Mouse (Mus musculus): ENCODE results near the gene Ubtf. TPM values are rescaled to one million over a fixed set of nuclear protein-coding genes. Genes with fewer than 3 reads are reported as not detected.
A peak's percentile ranks its signal among the peaks of the same experiment; 100 is the strongest.

Gene Ubtf
- polyA plus RNA-seq, 1 experiment from 2014 or later: 86.0 TPM

DNA sequence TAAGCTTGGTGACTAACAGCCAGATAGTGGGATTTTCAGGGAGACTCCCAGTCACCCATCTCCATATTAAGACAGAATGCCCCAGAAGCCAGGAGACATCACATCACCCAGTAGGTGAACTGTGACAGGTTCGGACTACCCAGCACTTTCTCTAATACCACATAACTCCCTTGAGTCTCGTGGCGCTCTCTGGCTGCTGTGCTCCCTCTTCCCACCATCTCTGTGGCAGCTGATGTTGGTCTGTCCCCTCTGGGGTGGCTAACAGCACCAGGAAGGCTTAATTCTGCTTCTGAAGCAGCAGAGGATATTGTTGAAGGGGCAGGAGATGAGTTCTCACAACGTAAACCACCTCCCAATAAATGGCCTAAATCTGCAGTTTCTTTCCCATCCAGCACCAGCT, 7.6 kb downstream of the Ubtf start:
- no peak for ATAC-seq (replicated peaks; ENCODE audit: low FRiP score, low TSS enrichment, low read depth)
- Histone ChIP-seq H3K27ac (ENCODE audit: low read depth) (no peak overlapping the region), H3K4me3 (ENCODE audit: low read depth, low read length) (no peak overlapping the region), H3K27me3 (replicated peaks; ENCODE audit: control insufficient read depth, insufficient read depth, low read length) (no peaks in the 10 kb centered on the region), H3K4me1 (replicated peaks; ENCODE audit: control insufficient read depth, insufficient read depth, low read length) (peaks cover 32% of the 10 kb centered on the region), H3K4me2 (ENCODE audit: low read length) (no peak overlapping the region), H3K36me3 (ENCODE audit: control insufficient read depth, insufficient read depth, low read length) (peaks cover 70% of the 10 kb centered on the region), H3K9ac (ENCODE audit: low read length) (no peak overlapping the region), H3K9me3 (ENCODE audit: control insufficient read depth, low read length) (no peaks in the 10 kb centered on the region)
- 92% methylated on average over 4 of the region's 4 CpGs for WGBS
- no peak for DNase-seq (ENCODE audit: low spot score)

DNA sequence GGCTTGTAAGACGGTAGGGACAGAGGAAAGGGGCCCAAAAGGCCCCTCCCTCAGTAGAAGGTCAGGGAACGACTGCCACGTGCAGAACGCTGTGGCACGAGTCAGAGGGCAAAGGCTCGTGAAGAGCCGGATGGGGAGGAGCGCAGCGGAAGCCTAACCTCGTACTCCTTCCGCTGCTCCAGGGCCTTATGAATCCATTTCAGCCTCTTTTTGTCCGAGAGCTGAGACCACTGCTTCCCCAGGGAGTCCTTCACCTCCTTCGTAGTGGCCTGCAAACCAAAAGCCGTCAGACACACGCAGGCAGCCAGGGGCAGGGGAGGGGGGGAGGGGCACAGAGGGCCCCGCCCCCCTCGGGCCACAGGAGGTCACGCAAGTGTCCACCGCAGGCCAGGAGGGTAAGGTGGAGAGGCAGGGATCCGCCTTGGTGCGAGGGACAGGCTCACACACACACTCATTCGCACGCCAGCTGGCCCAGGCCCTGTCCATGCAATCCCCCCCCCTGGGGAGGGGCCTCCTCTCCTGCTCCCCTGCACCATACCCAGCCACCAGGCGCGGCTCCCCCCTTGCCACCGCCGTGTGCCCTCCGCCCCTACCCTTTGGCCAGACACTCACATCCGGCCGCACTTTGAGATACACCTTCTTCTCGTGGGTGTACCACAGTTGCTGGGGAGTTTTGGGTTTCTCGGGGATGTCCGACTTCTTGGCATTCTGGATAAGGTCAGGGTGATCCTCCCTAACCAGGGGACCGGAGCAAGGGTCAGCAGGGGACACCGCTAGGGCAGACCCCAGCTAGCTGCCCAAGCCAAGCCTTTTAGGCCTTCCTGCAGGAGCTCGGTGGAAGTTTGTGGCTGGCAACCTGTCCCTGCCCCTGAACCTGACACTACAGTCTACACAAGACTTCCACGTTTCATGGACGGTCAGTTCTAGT, 8.5 kb downstream of the Ubtf start:
- Histone ChIP-seq H3K4me2 (ENCODE audit: low read length) (no peak overlapping the region), H3K36me3 (ENCODE audit: control insufficient read depth, insufficient read depth, low read length) (peaks cover 80% of the 10 kb centered on the region), H3K4me1 (replicated peaks; ENCODE audit: control insufficient read depth, insufficient read depth, low read length) (peaks cover 29% of the 10 kb centered on the region), H3K9ac (ENCODE audit: low read length) (no peak overlapping the region), H3K27ac (ENCODE audit: low read depth) (no peak overlapping the region), H3K9me3 (ENCODE audit: control insufficient read depth, low read length) (no peaks in the 10 kb centered on the region), H3K27me3 (replicated peaks; ENCODE audit: control insufficient read depth, insufficient read depth, low read length) (no peaks in the 10 kb centered on the region), H3K4me3 (ENCODE audit: low read depth, low read length) (no peak overlapping the region)
- DNase-seq (ENCODE audit: low spot score): no peak
- no peak for ATAC-seq (replicated peaks; ENCODE audit: low FRiP score, low TSS enrichment, low read depth)
- 50% methylated on average over 34 of the region's 38 CpGs for whole genome bisulfite sequencing

DNA sequence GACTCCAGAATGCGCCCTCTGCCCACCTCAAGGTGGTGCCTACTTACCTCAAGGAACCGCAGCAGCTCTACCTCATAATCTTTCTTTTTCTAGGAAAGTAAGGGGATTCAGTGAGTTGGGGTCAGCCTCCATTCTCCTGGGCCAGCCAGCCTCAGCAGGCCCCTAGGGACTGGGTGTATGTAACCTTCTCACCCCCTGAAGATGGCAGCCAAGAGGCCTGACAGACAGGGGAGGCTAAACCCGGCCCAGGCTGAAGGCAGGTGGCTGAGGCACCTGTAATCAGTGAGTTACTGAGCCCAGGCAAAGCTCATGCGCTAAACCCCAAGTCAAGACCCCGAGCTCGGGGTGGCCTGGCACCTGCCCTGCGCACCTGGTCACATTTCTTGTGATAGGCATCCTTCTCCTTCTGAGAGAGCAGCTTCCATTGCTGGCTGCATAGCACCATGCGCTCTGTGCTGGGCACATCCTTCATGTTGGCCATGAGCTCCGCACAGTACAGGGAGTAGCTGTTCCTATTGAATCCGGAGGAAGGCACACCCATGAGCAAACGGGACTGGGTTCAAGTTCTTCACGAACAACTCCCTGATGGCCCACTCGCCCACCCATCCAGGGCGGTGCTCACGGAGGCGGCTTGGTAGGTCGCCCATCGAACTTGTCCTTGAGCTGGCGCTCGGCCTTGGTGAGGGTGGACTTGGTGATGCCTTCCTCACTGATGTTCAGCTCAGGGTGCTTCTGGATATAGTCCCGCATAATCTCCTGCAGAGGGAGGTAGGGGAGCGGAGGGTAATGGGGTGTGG, 9.5 kb downstream of the Ubtf start:
- Histone ChIP-seq H3K4me2 (ENCODE audit: low read length) (peak overlapping the region; percentile 51), H3K9ac (ENCODE audit: low read length) (peak overlapping the region; percentile 29; the same call in 1 of the 2 replicates), H3K4me1 (replicated peaks; ENCODE audit: control insufficient read depth, insufficient read depth, low read length) (peaks cover 19% of the 10 kb centered on the region), H3K4me3 (ENCODE audit: low read depth, low read length) (peak overlapping the region; percentile 34), H3K27ac (ENCODE audit: low read depth) (peak overlapping the region; percentile 60), H3K27me3 (replicated peaks; ENCODE audit: control insufficient read depth, insufficient read depth, low read length) (no peaks in the 10 kb centered on the region), H3K36me3 (ENCODE audit: control insufficient read depth, insufficient read depth, low read length) (peaks cover 82% of the 10 kb centered on the region), H3K9me3 (ENCODE audit: control insufficient read depth, low read length) (no peaks in the 10 kb centered on the region)
- 89% methylated on average over 22 of the region's 22 CpGs for WGBS
- ATAC-seq (replicated peaks; ENCODE audit: low FRiP score, low TSS enrichment, low read depth) (no peak; the same call in 1 of the 2 replicates), DNase-seq (ENCODE audit: low spot score) (no peak)

DNA sequence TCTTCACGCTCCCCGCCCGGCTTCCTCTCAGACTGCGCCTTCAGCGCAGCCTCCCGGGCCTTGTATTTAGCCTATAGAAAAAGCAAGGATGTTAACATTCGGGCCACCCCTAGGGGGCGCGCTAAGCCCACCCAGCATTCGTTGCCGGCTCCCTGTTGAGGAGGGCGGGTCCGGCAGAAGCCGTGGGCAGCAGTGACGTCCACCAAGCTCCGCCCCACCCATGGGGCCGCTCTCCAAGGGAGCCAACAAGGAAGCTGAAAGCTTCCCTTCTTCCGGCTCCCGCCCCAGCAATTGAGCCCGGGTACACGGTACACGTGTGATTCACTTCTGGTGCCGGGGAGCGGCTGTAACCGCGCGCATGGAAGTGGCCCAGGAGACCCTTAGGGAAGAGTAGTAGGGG, 10.6 kb downstream of the Ubtf start:
- H3K36me3 ChIP-seq (ENCODE audit: control insufficient read depth, insufficient read depth, low read length): peaks cover 73% of the 10 kb centered on the region
- H3K4me3 ChIP-seq (ENCODE audit: low read depth, low read length): peak overlapping the region; percentile 34

DNA sequence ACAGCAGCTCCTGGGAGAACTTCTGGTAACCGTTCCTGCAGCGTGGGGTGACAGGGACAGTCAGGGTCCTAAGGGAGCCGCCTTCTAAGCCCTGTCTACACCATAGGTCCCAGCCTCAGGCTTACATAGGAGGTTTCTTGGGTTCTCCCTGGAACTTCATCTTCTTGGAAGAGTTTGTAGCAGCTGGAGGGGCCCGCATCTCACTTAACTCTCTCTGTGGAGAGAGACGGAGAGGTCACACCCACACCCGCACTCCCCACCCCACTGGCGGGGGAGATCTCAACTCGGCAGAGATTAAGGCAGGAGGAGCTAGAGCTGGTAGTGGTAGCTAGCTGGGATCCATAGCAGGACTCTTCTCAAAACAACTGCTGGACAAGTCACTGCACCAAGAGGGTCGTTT, 11.4 kb downstream of the Ubtf start:
- WGBS: 84% methylated on average over 9 of the region's 9 CpGs
- no peak for DNase-seq (ENCODE audit: low spot score)
- H3K36me3 ChIP-seq (ENCODE audit: control insufficient read depth, insufficient read depth, low read length): peaks cover 64% of the 10 kb centered on the region

More for the DNA sequence above, 10.6 kb downstream of the Ubtf start:
- WGBS: under 1% methylated on average over 27 of the region's 27 CpGs
- peak; percentile 100 for DNase-seq (ENCODE audit: low spot score)
- H3K27me3 ChIP-seq (replicated peaks; ENCODE audit: control insufficient read depth, insufficient read depth, low read length): no peaks in the 10 kb centered on the region
- H3K4me2 ChIP-seq (ENCODE audit: low read length): peak overlapping the region; percentile 51
- peaks cover 18% of the 10 kb centered on the region for H3K4me1 ChIP-seq (replicated peaks; ENCODE audit: control insufficient read depth, insufficient read depth, low read length)
- no peaks in the 10 kb centered on the region for H3K9me3 ChIP-seq (ENCODE audit: control insufficient read depth, low read length)
- H3K27ac ChIP-seq (ENCODE audit: low read depth): peak overlapping the region; percentile 60
- peak overlapping the region; percentile 29 for H3K9ac ChIP-seq (ENCODE audit: low read length)
- peak; percentile 89 for ATAC-seq (replicated peaks; ENCODE audit: low FRiP score, low TSS enrichment, low read depth)

DNA sequence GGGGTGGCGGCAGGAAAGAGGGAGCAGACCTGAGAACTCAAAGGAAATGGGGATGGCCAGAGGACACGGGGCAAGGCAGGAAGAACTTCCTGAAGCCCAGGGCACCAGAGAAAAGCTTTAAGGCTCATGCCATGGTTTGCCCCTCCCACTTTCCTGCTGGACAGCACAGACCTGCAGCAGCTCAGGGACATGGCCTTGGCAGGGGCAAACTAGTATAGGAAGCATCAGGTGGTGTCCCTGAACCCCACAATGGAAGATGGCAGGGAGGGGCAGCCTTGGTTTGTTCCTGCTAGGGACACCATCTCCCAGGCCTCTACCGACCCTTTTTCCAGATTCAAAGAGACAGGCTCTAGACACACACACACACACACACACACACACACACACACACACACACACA, 14.2 kb downstream of the Ubtf start:
- Histone ChIP-seq H3K27ac (ENCODE audit: low read depth) (no peak overlapping the region), H3K4me1 (replicated peaks; ENCODE audit: control insufficient read depth, insufficient read depth, low read length) (peaks cover 11% of the 10 kb centered on the region), H3K27me3 (replicated peaks; ENCODE audit: control insufficient read depth, insufficient read depth, low read length) (no peaks in the 10 kb centered on the region), H3K36me3 (ENCODE audit: control insufficient read depth, insufficient read depth, low read length) (peaks cover 43% of the 10 kb centered on the region), H3K9me3 (ENCODE audit: control insufficient read depth, low read length) (no peaks in the 10 kb centered on the region), H3K9ac (ENCODE audit: low read length) (no peak overlapping the region), H3K4me3 (ENCODE audit: low read depth, low read length) (no peak overlapping the region), H3K4me2 (ENCODE audit: low read length) (no peak overlapping the region)
- DNase-seq (ENCODE audit: low spot score): no peak
- 68% methylated on average over 3 of the region's 3 CpGs for WGBS
- no peak for ATAC-seq (replicated peaks; ENCODE audit: low FRiP score, low TSS enrichment, low read depth)

More for the DNA sequence above, 11.4 kb downstream of the Ubtf start:
- H3K27me3 ChIP-seq (replicated peaks; ENCODE audit: control insufficient read depth, insufficient read depth, low read length): no peaks in the 10 kb centered on the region
- ATAC-seq (replicated peaks; ENCODE audit: low FRiP score, low TSS enrichment, low read depth): no peak
- no peaks in the 10 kb centered on the region for H3K9me3 ChIP-seq (ENCODE audit: control insufficient read depth, low read length)
- no peak overlapping the region for H3K4me2 ChIP-seq (ENCODE audit: low read length)
- H3K9ac ChIP-seq (ENCODE audit: low read length): no peak overlapping the region
- no peak overlapping the region for H3K27ac ChIP-seq (ENCODE audit: low read depth)
- peaks cover 18% of the 10 kb centered on the region for H3K4me1 ChIP-seq (replicated peaks; ENCODE audit: control insufficient read depth, insufficient read depth, low read length)
- no peak overlapping the region for H3K4me3 ChIP-seq (ENCODE audit: low read depth, low read length)

DNA sequence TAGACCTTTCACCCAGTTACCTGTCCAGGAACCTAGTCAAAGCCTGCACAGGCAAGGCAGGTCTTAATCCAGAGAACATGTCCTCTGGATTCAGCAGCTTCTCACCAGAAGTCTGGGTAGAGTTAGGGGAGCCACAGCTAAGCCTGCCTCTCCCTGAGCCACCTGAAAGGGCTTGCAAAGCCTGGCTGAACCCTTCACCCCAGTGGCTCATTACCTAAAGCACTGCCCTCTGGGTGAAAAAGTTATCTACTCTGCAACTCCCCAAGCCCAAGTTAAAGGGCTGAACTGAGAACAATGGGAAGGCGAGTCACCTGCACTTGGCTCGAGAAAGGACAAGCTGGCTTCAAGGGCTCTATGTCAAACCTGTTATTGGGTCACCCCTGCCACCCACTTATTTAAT, 15.4 kb downstream of the Ubtf start:
- no peak overlapping the region for H3K27ac ChIP-seq (ENCODE audit: low read depth)
- no peak overlapping the region for H3K9ac ChIP-seq (ENCODE audit: low read length)
- peaks cover 35% of the 10 kb centered on the region for H3K36me3 ChIP-seq (ENCODE audit: control insufficient read depth, insufficient read depth, low read length)
- no peak overlapping the region for H3K4me2 ChIP-seq (ENCODE audit: low read length)
- H3K27me3 ChIP-seq (replicated peaks; ENCODE audit: control insufficient read depth, insufficient read depth, low read length): no peaks in the 10 kb centered on the region
- no peak for DNase-seq (ENCODE audit: low spot score)
- ATAC-seq (replicated peaks; ENCODE audit: low FRiP score, low TSS enrichment, low read depth): no peak
- peaks cover under 1% of the 10 kb centered on the region; the same call in 1 of the 2 replicates for H3K4me1 ChIP-seq (replicated peaks; ENCODE audit: control insufficient read depth, insufficient read depth, low read length)
- no peaks in the 10 kb centered on the region for H3K9me3 ChIP-seq (ENCODE audit: control insufficient read depth, low read length)
- 54% methylated on average over 2 of the region's 2 CpGs for WGBS
- H3K4me3 ChIP-seq (ENCODE audit: low read depth, low read length): no peak overlapping the region

DNA sequence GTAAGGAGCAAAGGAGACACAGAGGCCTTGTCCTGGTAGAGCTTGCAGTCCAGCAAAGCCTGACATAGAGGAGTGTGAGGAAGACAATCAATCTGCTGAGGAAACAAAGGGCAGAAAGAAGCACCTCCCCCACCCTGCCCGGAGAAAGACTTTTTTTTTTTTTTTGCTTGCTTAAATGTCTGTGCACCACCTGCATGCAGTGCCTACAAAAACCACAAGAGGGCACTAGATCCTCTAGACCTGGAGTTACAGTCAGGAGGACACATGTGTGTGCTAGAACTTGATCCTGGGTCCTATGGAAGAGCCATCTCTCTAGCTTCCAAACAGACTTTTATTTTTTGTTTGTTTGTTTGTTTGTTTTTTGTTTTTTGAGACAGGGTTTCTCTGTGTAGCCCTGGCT, 19.7 kb downstream of the Ubtf start:
- ATAC-seq (replicated peaks; ENCODE audit: low FRiP score, low TSS enrichment, low read depth) (no peak), DNase-seq (ENCODE audit: low spot score) (peak; percentile 85)
- H3K9me3 ChIP-seq (ENCODE audit: control insufficient read depth, low read length): no peaks in the 10 kb centered on the region
- peaks cover 12% of the 10 kb centered on the region for H3K4me1 ChIP-seq (replicated peaks; ENCODE audit: control insufficient read depth, insufficient read depth, low read length)
- H3K27ac ChIP-seq (ENCODE audit: low read depth): no peak overlapping the region
- WGBS: 0% methylated on average over 1 of the region's 1 CpGs
- no peak overlapping the region for H3K4me3 ChIP-seq (ENCODE audit: low read depth, low read length)
- H3K27me3 ChIP-seq (replicated peaks; ENCODE audit: control insufficient read depth, insufficient read depth, low read length): no peaks in the 10 kb centered on the region
- no peak overlapping the region for H3K9ac ChIP-seq (ENCODE audit: low read length)
- H3K36me3 ChIP-seq (ENCODE audit: control insufficient read depth, insufficient read depth, low read length): no peaks in the 10 kb centered on the region
- H3K4me2 ChIP-seq (ENCODE audit: low read length): no peak overlapping the region
